Mouse (Mus musculus): ENCODE measurements around the gene A730071L15Rik. TPM values are rescaled to one million over a fixed set of nuclear protein-coding genes. Genes with fewer than 3 reads are reported as not detected.
A peak's percentile ranks its signal among the peaks of the same experiment; 100 is the strongest.

A730071L15Rik gene
- polyA plus RNA-seq, 1 experiment from 2014 or later: 0.14 TPM

GRCm38 (mm10) chr11:6166351-6166750 lies 33.5 kb upstream of the A730071L15Rik start:
- Histone ChIP-seq H3K27me3 (ENCODE audit: insufficient read depth, poor library complexity, severe bottlenecking) (no peaks in the 10 kb centered on the region), H3K36me3 (no peaks in the 10 kb centered on the region), H3K4me3 (no peak overlapping the region), H3K9me3 (no peaks in the 10 kb centered on the region), H3K4me1 (peaks cover 16% of the 10 kb centered on the region), H3K27ac (no peak overlapping the region)
- no peak for DNase-seq (ENCODE audit: low spot score)
- WGBS: 93% methylated on average over 12 of the region's 12 CpGs

GRCm38 (mm10) chr11:6169041-6169663 lies 30.7 kb upstream of the A730071L15Rik start:
- H3K27me3 ChIP-seq (ENCODE audit: insufficient read depth, poor library complexity, severe bottlenecking): no peaks in the 10 kb centered on the region
- no peaks in the 10 kb centered on the region for H3K9me3 ChIP-seq
- H3K36me3 ChIP-seq: no peaks in the 10 kb centered on the region
- no peak for DNase-seq (ENCODE audit: low spot score)
- 0 out of 2 replicates have a peak overlapping the region, but pooled peaks have one; percentile 6 for H3K27ac ChIP-seq
- H3K4me3 ChIP-seq: no peak overlapping the region
- peaks cover 8% of the 10 kb centered on the region; the same call in 1 of the 2 replicates for H3K4me1 ChIP-seq
- 78% methylated on average over 2 of the region's 2 CpGs for WGBS

GRCm38 (mm10) chr11:6174719-6175118 lies 25.1 kb upstream of the A730071L15Rik start:
- no peaks in the 10 kb centered on the region for H3K27me3 ChIP-seq (ENCODE audit: insufficient read depth, poor library complexity, severe bottlenecking)
- no peaks in the 10 kb centered on the region for H3K36me3 ChIP-seq
- 31% methylated on average over 7 of the region's 7 CpGs for WGBS
- peak overlapping the region; percentile 62; the same call in 1 of the 2 replicates for H3K27ac ChIP-seq
- no peaks in the 10 kb centered on the region for H3K9me3 ChIP-seq
- H3K4me1 ChIP-seq: peaks cover 29% of the 10 kb centered on the region
- DNase-seq (ENCODE audit: low spot score): no peak
- H3K4me3 ChIP-seq: no peak overlapping the region

- H3K4me3 ChIP-seq: no peak overlapping the region
- no peaks in the 10 kb centered on the region for H3K9me3 ChIP-seq
- no peak overlapping the region for H3K27ac ChIP-seq
- WGBS: 56% methylated on average over 1 of the region's 1 CpGs
- H3K4me1 ChIP-seq: peaks cover 36% of the 10 kb centered on the region
- H3K27me3 ChIP-seq (ENCODE audit: insufficient read depth, poor library complexity, severe bottlenecking): no peaks in the 10 kb centered on the region
- no peak for DNase-seq (ENCODE audit: low spot score)
- no peaks in the 10 kb centered on the region for H3K36me3 ChIP-seq
Measured at GRCm38 (mm10) chr11:6175506-6175905, 24.3 kb upstream of the A730071L15Rik start.

- WGBS: 73% methylated on average over 8 of the region's 8 CpGs
- Histone ChIP-seq H3K9me3 (no peaks in the 10 kb centered on the region), H3K4me3 (no peak overlapping the region), H3K27me3 (ENCODE audit: insufficient read depth, poor library complexity, severe bottlenecking) (no peaks in the 10 kb centered on the region), H3K36me3 (no peaks in the 10 kb centered on the region), H3K27ac (no peak overlapping the region), H3K4me1 (peaks cover 43% of the 10 kb centered on the region)
- DNase-seq (ENCODE audit: low spot score): no peak
Measured at GRCm38 (mm10) chr11:6177781-6178420, 21.9 kb upstream of the A730071L15Rik start.

- no peaks in the 10 kb centered on the region for H3K9me3 ChIP-seq
- peak overlapping the region; percentile 48; the same call in 1 of the 2 replicates for H3K27ac ChIP-seq
- peaks cover 47% of the 10 kb centered on the region for H3K4me1 ChIP-seq
- 24% methylated on average over 2 of the region's 2 CpGs for WGBS
- H3K36me3 ChIP-seq: no peaks in the 10 kb centered on the region
- H3K27me3 ChIP-seq (ENCODE audit: insufficient read depth, poor library complexity, severe bottlenecking): no peaks in the 10 kb centered on the region
- no peak overlapping the region for H3K4me3 ChIP-seq
- no peak for DNase-seq (ENCODE audit: low spot score)
Measured at GRCm38 (mm10) chr11:6178673-6179166, 21.1 kb upstream of the A730071L15Rik start.

GRCm38 (mm10) chr11:6179194-6179593 lies 20.6 kb upstream of the A730071L15Rik start:
- DNase-seq (ENCODE audit: low spot score): no peak
- Histone ChIP-seq H3K9me3 (no peaks in the 10 kb centered on the region), H3K36me3 (no peaks in the 10 kb centered on the region), H3K27ac (peak overlapping the region; percentile 48), H3K27me3 (ENCODE audit: insufficient read depth, poor library complexity, severe bottlenecking) (no peaks in the 10 kb centered on the region), H3K4me1 (peaks cover 48% of the 10 kb centered on the region), H3K4me3 (no peak overlapping the region)
- 15% methylated on average over 8 of the region's 8 CpGs for WGBS

GRCm38 (mm10) chr11:6180811-6181399 lies 18.9 kb upstream of the A730071L15Rik start:
- 68% methylated on average over 6 of the region's 6 CpGs for WGBS

GRCm38 (mm10) chr11:6183246-6183645 lies 16.6 kb upstream of the A730071L15Rik start:
- peaks cover 39% of the 10 kb centered on the region for H3K4me1 ChIP-seq
- DNase-seq (ENCODE audit: low spot score): no peak
- H3K9me3 ChIP-seq: no peaks in the 10 kb centered on the region
- H3K36me3 ChIP-seq: peaks cover 7% of the 10 kb centered on the region; the same call in 1 of the 2 replicates
- H3K27me3 ChIP-seq (ENCODE audit: insufficient read depth, poor library complexity, severe bottlenecking): no peaks in the 10 kb centered on the region
- H3K4me3 ChIP-seq: no peak overlapping the region
- H3K27ac ChIP-seq: no peak overlapping the region
- WGBS: 74% methylated on average over 2 of the region's 2 CpGs

More at GRCm38 (mm10) chr11:6180811-6181399, 18.9 kb upstream of the A730071L15Rik start:
- Histone ChIP-seq H3K27ac (no peak overlapping the region), H3K4me1 (peaks cover 39% of the 10 kb centered on the region), H3K27me3 (ENCODE audit: insufficient read depth, poor library complexity, severe bottlenecking) (no peaks in the 10 kb centered on the region), H3K9me3 (no peaks in the 10 kb centered on the region), H3K36me3 (no peaks in the 10 kb centered on the region), H3K4me3 (no peak overlapping the region)
- no peak for DNase-seq (ENCODE audit: low spot score)

GRCm38 (mm10) chr11:6184202-6184935 lies 15.5 kb upstream of the A730071L15Rik start:
- Histone ChIP-seq H3K27ac (no peak overlapping the region), H3K4me1 (peaks cover 27% of the 10 kb centered on the region), H3K27me3 (ENCODE audit: insufficient read depth, poor library complexity, severe bottlenecking) (no peaks in the 10 kb centered on the region), H3K9me3 (no peaks in the 10 kb centered on the region), H3K36me3 (peaks cover 11% of the 10 kb centered on the region; the same call in 1 of the 2 replicates), H3K4me3 (no peak overlapping the region)
- no peak for DNase-seq (ENCODE audit: low spot score)
- WGBS: 71% methylated on average over 11 of the region's 11 CpGs

- Histone ChIP-seq H3K4me3 (no peak overlapping the region), H3K36me3 (peaks cover 25% of the 10 kb centered on the region), H3K9me3 (no peaks in the 10 kb centered on the region), H3K4me1 (peaks cover 13% of the 10 kb centered on the region), H3K27me3 (ENCODE audit: insufficient read depth, poor library complexity, severe bottlenecking) (no peaks in the 10 kb centered on the region), H3K27ac (no peak overlapping the region)
- WGBS: 87% methylated on average over 3 of the region's 3 CpGs
- DNase-seq (ENCODE audit: low spot score): no peak
Measured at GRCm38 (mm10) chr11:6187399-6187798, 12.4 kb upstream of the A730071L15Rik start.

- Histone ChIP-seq H3K4me3 (no peak overlapping the region), H3K4me1 (peaks cover 10% of the 10 kb centered on the region), H3K27me3 (ENCODE audit: insufficient read depth, poor library complexity, severe bottlenecking) (no peaks in the 10 kb centered on the region), H3K9me3 (no peaks in the 10 kb centered on the region), H3K27ac (no peak overlapping the region), H3K36me3 (peaks cover 30% of the 10 kb centered on the region)
- 7% methylated on average over 2 of the region's 2 CpGs for WGBS
- DNase-seq (ENCODE audit: low spot score): peak; percentile 88
Measured at GRCm38 (mm10) chr11:6187878-6188277, 12.0 kb upstream of the A730071L15Rik start.

Measured in heart, embryonic 10.5 days (tissue).